Mouse (Mus musculus) R1 (cell line): ENCODE data around the gene Lrch2.
"Not testable (repeated sequence)": the region's sequence is repeated elsewhere in the genome, so short reads cannot be mapped to it uniquely, and the experiment has no call there.

Experiments used
- DNase-seq: peaks from one replicate; pipeline ENCODE4 v3.0.0-alpha.2; 2018; ENCODE audit warnings: low read depth, low spot score

Lrch2 gene

GRCm38 (mm10) chrX:147553421-147554201, at the start of gene Lrch2:
Gene Lrch2 (minus strand): TSS chrX:147554081.
- DNase-seq: peak; percentile 68

GRCm38 (mm10) chrX:147540934-147541870, 12.7 kb downstream of the Lrch2 start:
- peak; percentile 85 for DNase-seq

GRCm38 (mm10) chrX:147538377-147538776, 15.5 kb downstream of the Lrch2 start:
- DNase-seq: no peak

GRCm38 (mm10) chrX:147537117-147537516, 16.8 kb downstream of the Lrch2 start:
- DNase-seq: peak; percentile 90

- DNase-seq: peak; percentile 6
Measured at GRCm38 (mm10) chrX:147535616-147536015, 18.3 kb downstream of the Lrch2 start.

GRCm38 (mm10) chrX:147531675-147532074, 22.2 kb downstream of the Lrch2 start:
- no peak for DNase-seq

- no peak for DNase-seq
Measured at GRCm38 (mm10) chrX:147527646-147528172, 26.2 kb downstream of the Lrch2 start.

- no peak for DNase-seq
Measured at GRCm38 (mm10) chrX:147489551-147489950, 64.3 kb downstream of the Lrch2 start.

- DNase-seq: not testable (repeated sequence)
Measured at GRCm38 (mm10) chrX:147453610-147454009, 100.3 kb downstream of the Lrch2 start, which contains the start of gene Vmn1r239-ps. Gene Vmn1r239-ps (minus strand): TSS chrX:147453710.

GRCm38 (mm10) chrX:147443386-147443785, 110.5 kb downstream of the Lrch2 start:
- DNase-seq: no peak

- no peak for DNase-seq
Measured at GRCm38 (mm10) chrX:147435400-147435799, 118.5 kb downstream of the Lrch2 start.

- DNase-seq: no peak
Measured at GRCm38 (mm10) chrX:147429753-147430152, 124.1 kb downstream of the Lrch2 start.

GRCm38 (mm10) chrX:147429129-147429528, 124.8 kb downstream of the Lrch2 start, which contains the start of gene Il13ra2:
Gene Il13ra2 (minus strand): TSS chrX:147429192.
- no peak for DNase-seq
